Mouse (Mus musculus): Measurements from ENCODE around the gene Gm960. TPM values are rescaled to one million over a fixed set of nuclear protein-coding genes. Genes with fewer than 3 reads are reported as not detected.
A peak's percentile ranks its signal among the peaks of the same experiment; 100 is the strongest.

The Gm960 gene
- total and polyA plus RNA-seq, 2 experiments from 2014 or later = 1.6 TPM; not detected in 1

- ATAC-seq (ENCODE audit: insufficient read depth, low read depth) (no peak), DNase-seq (ENCODE audit: low spot score) (no peak)
- Histone ChIP-seq H3K36me3 (replicated peaks; ENCODE audit: control insufficient read depth, insufficient read depth, low read length) (no peaks in the 10 kb centered on the region), H3K9ac (replicated peaks; ENCODE audit: low read depth, low read length) (no peak overlapping the region), H3K27me3 (ENCODE audit: control insufficient read depth, insufficient read depth, low read length) (no peaks in the 10 kb centered on the region), H3K4me3 (ENCODE audit: low read depth, low read length) (no peak overlapping the region), H3K4me1 (ENCODE audit: control insufficient read depth, insufficient read depth) (no peaks in the 10 kb centered on the region), H3K9me3 (replicated peaks; ENCODE audit: control insufficient read depth, low read length) (no peaks in the 10 kb centered on the region), H3K4me2 (ENCODE audit: low read depth, low read length) (no peak overlapping the region), H3K27ac (ENCODE audit: low read depth) (no peak overlapping the region)
- WGBS = 55% methylated on average over 6 of the region's 6 CpGs
- TF ChIP-seq EP300 (IDR thresholded peaks at IDR 0.05; ENCODE audit: low read depth) = no peak
- TF ChIP-seq CTCF (IDR thresholded peaks at IDR 0.05; ENCODE audit: low read depth) = no peak
Measured at GRCm38 (mm10) chr19:4672401-4672800, 26.1 kb downstream of the Gm960 start.

- no peak for ATAC-seq (ENCODE audit: insufficient read depth, low read depth)
- Histone ChIP-seq H3K4me1 (ENCODE audit: control insufficient read depth, insufficient read depth) (no peaks in the 10 kb centered on the region), H3K27me3 (ENCODE audit: control insufficient read depth, insufficient read depth, low read length) (no peaks in the 10 kb centered on the region), H3K4me2 (ENCODE audit: low read depth, low read length) (no peak overlapping the region), H3K27ac (ENCODE audit: low read depth) (no peak overlapping the region), H3K9me3 (replicated peaks; ENCODE audit: control insufficient read depth, low read length) (no peaks in the 10 kb centered on the region), H3K4me3 (ENCODE audit: low read depth, low read length) (no peak overlapping the region), H3K9ac (replicated peaks; ENCODE audit: low read depth, low read length) (no peak overlapping the region), H3K36me3 (replicated peaks; ENCODE audit: control insufficient read depth, insufficient read depth, low read length) (no peaks in the 10 kb centered on the region)
- no peak for TF ChIP-seq CTCF (IDR thresholded peaks at IDR 0.05; ENCODE audit: low read depth)
- no peak for TF ChIP-seq EP300 (IDR thresholded peaks at IDR 0.05; ENCODE audit: low read depth)
- WGBS = 59% methylated on average over 4 of the region's 4 CpGs
- no peak for DNase-seq (ENCODE audit: low spot score)
Measured at GRCm38 (mm10) chr19:4670776-4671175, 27.7 kb downstream of the Gm960 start.

DNA sequence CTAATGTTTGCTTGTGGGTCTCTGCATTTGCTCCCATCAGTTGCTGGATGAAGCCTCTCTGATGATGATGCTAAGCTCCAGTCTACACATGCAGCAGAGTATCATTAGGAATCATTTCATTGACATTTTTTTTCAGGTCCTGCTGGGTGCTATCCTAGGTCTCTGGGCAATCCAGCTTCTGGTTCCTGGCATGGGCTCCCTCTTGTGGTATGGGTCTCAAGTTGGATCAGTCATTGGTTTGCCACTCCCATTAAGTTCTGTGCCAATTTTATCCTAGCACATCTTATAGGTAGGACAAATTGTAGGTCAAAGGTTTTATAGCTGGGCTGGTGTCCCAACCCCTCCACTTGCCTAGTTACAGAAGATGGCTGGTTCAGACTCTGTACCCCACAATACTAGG lies 31.7 kb downstream of the Gm960 start:
- Histone ChIP-seq H3K27me3 (ENCODE audit: control insufficient read depth, insufficient read depth, low read length) (no peaks in the 10 kb centered on the region), H3K4me2 (ENCODE audit: low read depth, low read length) (no peak overlapping the region), H3K9me3 (replicated peaks; ENCODE audit: control insufficient read depth, low read length) (no peaks in the 10 kb centered on the region), H3K4me1 (ENCODE audit: control insufficient read depth, insufficient read depth) (no peaks in the 10 kb centered on the region), H3K36me3 (replicated peaks; ENCODE audit: control insufficient read depth, insufficient read depth, low read length) (no peaks in the 10 kb centered on the region), H3K4me3 (ENCODE audit: low read depth, low read length) (no peak overlapping the region), H3K9ac (replicated peaks; ENCODE audit: low read depth, low read length) (no peak overlapping the region), H3K27ac (ENCODE audit: low read depth) (no peak overlapping the region)
- ATAC-seq (ENCODE audit: insufficient read depth, low read depth) (no peak), DNase-seq (ENCODE audit: low spot score) (no peak)
- TF ChIP-seq CTCF (IDR thresholded peaks at IDR 0.05; ENCODE audit: low read depth) (peak; percentile 11; the same call in 1 of the 2 replicates), EP300 (IDR thresholded peaks at IDR 0.05; ENCODE audit: low read depth) (no peak)

DNA sequence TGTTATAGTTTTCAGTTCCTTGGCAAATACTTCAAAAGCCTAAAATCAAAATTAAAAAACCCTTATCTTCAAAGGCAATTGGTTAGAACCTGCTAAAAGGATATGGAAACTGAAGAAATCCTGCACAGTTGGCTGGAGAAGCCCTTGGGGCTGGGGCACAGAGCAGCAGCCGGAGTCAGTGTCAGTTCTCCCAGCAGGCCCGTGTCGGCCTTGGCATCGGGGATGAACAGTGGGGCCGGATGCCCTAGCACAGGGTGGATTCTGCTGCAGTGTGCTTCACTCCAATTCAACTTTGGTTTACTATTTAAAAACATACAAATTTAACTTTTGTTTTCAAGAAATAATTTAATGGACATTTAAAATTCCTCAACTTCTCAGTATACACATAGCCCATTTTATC lies 40.3 kb downstream of the Gm960 start:
- 79% methylated on average over 5 of the region's 5 CpGs for WGBS
- TF ChIP-seq CTCF (IDR thresholded peaks at IDR 0.05; ENCODE audit: low read depth) (no peak), EP300 (IDR thresholded peaks at IDR 0.05; ENCODE audit: low read depth) (no peak)
- Histone ChIP-seq H3K27ac (ENCODE audit: low read depth) (no peak overlapping the region), H3K4me1 (ENCODE audit: control insufficient read depth, insufficient read depth) (no peaks in the 10 kb centered on the region), H3K9ac (replicated peaks; ENCODE audit: low read depth, low read length) (no peak overlapping the region), H3K4me2 (ENCODE audit: low read depth, low read length) (no peak overlapping the region), H3K27me3 (ENCODE audit: control insufficient read depth, insufficient read depth, low read length) (no peaks in the 10 kb centered on the region), H3K36me3 (replicated peaks; ENCODE audit: control insufficient read depth, insufficient read depth, low read length) (no peaks in the 10 kb centered on the region), H3K4me3 (ENCODE audit: low read depth, low read length) (no peak overlapping the region), H3K9me3 (replicated peaks; ENCODE audit: control insufficient read depth, low read length) (no peaks in the 10 kb centered on the region)
- no peak for ATAC-seq (ENCODE audit: insufficient read depth, low read depth)
- no peak for DNase-seq (ENCODE audit: low spot score)

DNA sequence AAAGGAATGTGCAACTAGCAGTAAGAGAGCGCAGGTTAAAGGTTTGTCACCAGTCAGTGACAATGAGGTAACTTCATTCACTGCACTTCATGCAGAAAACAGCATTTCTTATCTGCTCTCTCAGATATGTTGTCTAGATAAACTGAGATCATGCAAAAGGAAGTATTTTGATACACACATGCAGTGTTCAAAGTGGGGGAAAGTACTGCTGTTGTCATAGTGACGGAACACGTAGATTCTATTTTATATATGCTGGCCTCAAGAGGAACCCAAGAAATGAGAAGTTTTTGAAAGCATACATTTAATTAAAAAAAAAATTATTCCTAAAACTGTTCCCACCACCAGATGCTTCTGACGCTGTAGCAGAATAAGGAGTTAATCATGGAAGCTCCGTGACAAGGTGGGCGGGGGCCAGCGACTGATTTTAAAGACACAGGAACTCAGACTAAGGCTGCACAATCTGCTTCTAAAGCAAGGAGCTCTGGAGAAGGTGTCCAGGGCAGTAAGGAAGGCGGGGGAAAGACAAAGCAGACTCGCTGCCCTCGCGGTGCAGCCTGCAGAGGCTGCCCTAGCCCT lies 51.5 kb downstream of the Gm960 start:
- TF ChIP-seq EP300 (IDR thresholded peaks at IDR 0.05; ENCODE audit: low read depth) = no peak
- TF ChIP-seq CTCF (IDR thresholded peaks at IDR 0.05; ENCODE audit: low read depth) = no peak
- H3K36me3 ChIP-seq (replicated peaks; ENCODE audit: control insufficient read depth, insufficient read depth, low read length) = no peaks in the 10 kb centered on the region
- 69% methylated on average over 11 of the region's 11 CpGs for WGBS
- H3K27me3 ChIP-seq (ENCODE audit: control insufficient read depth, insufficient read depth, low read length) = no peaks in the 10 kb centered on the region
- H3K4me2 ChIP-seq (ENCODE audit: low read depth, low read length) = no peak overlapping the region
- no peaks in the 10 kb centered on the region for H3K4me1 ChIP-seq (ENCODE audit: control insufficient read depth, insufficient read depth)
- H3K9ac ChIP-seq (replicated peaks; ENCODE audit: low read depth, low read length) = no peak overlapping the region
- H3K4me3 ChIP-seq (ENCODE audit: low read depth, low read length) = no peak overlapping the region
- no peak overlapping the region for H3K27ac ChIP-seq (ENCODE audit: low read depth)
- no peak for ATAC-seq (ENCODE audit: insufficient read depth, low read depth)
- H3K9me3 ChIP-seq (replicated peaks; ENCODE audit: control insufficient read depth, low read length) = no peaks in the 10 kb centered on the region
- no peak for DNase-seq (ENCODE audit: low spot score)

GRCm38 (mm10) chr19:4644271-4644670 lies 54.2 kb downstream of the Gm960 start:
- Histone ChIP-seq H3K36me3 (replicated peaks; ENCODE audit: control insufficient read depth, insufficient read depth, low read length) (no peaks in the 10 kb centered on the region), H3K27me3 (ENCODE audit: control insufficient read depth, insufficient read depth, low read length) (no peaks in the 10 kb centered on the region), H3K9me3 (replicated peaks; ENCODE audit: control insufficient read depth, low read length) (no peaks in the 10 kb centered on the region), H3K27ac (ENCODE audit: low read depth) (no peak overlapping the region), H3K4me3 (ENCODE audit: low read depth, low read length) (no peak overlapping the region), H3K9ac (replicated peaks; ENCODE audit: low read depth, low read length) (no peak overlapping the region), H3K4me2 (ENCODE audit: low read depth, low read length) (no peak overlapping the region), H3K4me1 (ENCODE audit: control insufficient read depth, insufficient read depth) (no peaks in the 10 kb centered on the region)
- DNase-seq (ENCODE audit: low spot score) = no peak
- 39% methylated on average over 10 of the region's 10 CpGs for WGBS
- no peak for TF ChIP-seq CTCF (IDR thresholded peaks at IDR 0.05; ENCODE audit: low read depth)
- no peak for TF ChIP-seq EP300 (IDR thresholded peaks at IDR 0.05; ENCODE audit: low read depth)
- ATAC-seq (ENCODE audit: insufficient read depth, low read depth) = no peak
